Mouse (Mus musculus) forebrain, embryonic 15.5 days (tissue): Measurements from ENCODE around the gene Scgb1a1. TPM values are rescaled to one million over a fixed set of nuclear protein-coding genes. Genes with fewer than 3 reads are reported as not detected.
"Not testable (repeated sequence)": the region's sequence is repeated elsewhere in the genome, so short reads cannot be mapped to it uniquely, and the experiment has no call there.

Source experiments
- ATAC-seq: fragments of 200-750 bp; cut with Nextera tagmentation; replicated peaks from 2 replicates; pipeline ENCODE4 v1.8.0; 2017; ENCODE audit warnings: mild to moderate bottlenecking, moderate TSS enrichment, moderate library complexity
- H3K27ac ChIP-seq: fragments of 300-500 bp; sonication (generic); replicated peaks from 2 replicates; pipeline ENCODE4 v1.5.1; 2015; ENCODE audit warnings: mild to moderate bottlenecking, inconsistent platforms
- H3K27me3 ChIP-seq: fragments of 300-500 bp; sonication (generic); 2 replicates; pipeline ENCODE4 v1.6.1; 2015; ENCODE audit warnings: inconsistent platforms
- H3K36me3 ChIP-seq: fragments of 300-500 bp; sonication (generic); 2 replicates; pipeline ENCODE4 v1.6.1; 2015; ENCODE audit warnings: mild to moderate bottlenecking, inconsistent platforms
- H3K4me1 ChIP-seq: fragments of 300-500 bp; sonication (generic); 2 replicates; pipeline ENCODE4 v1.6.1; 2015; ENCODE audit warnings: inconsistent platforms
- H3K4me2 ChIP-seq: fragments of 300-500 bp; sonication (generic); replicated peaks from 2 replicates; pipeline ENCODE4 v1.6.1; 2015; ENCODE audit warnings: mild to moderate bottlenecking, inconsistent platforms
- H3K4me3 ChIP-seq: fragments of 300-500 bp; sonication (generic); 2 replicates; pipeline ENCODE4 v1.5.1; 2015; ENCODE audit warnings: mild to moderate bottlenecking, inconsistent platforms
- H3K9ac ChIP-seq: fragments of 300-500 bp; sonication (generic); replicated peaks from 2 replicates; pipeline ENCODE4 v1.6.1; 2015; ENCODE audit warnings: mild to moderate bottlenecking, inconsistent platforms
- H3K9me3 ChIP-seq: fragments of 300-500 bp; sonication (generic); 2 replicates; pipeline ENCODE4 v1.6.1; 2016; ENCODE audit warnings: inconsistent platforms
- WGBS: fragments of 180-500 bp; shearing (Covaris S2); methylation state at CpG from one replicate; pipeline ENCODE4 v1.1.7; 2015; ENCODE audit warnings: mixed read lengths; 5-methylcytosine and 5-hydroxymethylcytosine counted together
- polyA plus RNA-seq: library from polyadenylated mRNA; unstranded; fragments of >200 nt; fragmentation: Nextera tagmentation; extraction: Ambion mirVana; gene quantifications from 2 replicates; pipeline ENCODE4 v1.2.1, GENCODE M21; 2015

Gene Scgb1a1
- polyA plus RNA-seq = not detected in 2 replicates

- Histone ChIP-seq H3K36me3 (no peaks in the 10 kb centered on the region), H3K4me1 (0 out of 2 replicates have a peak, but pooled peaks cover under 1% of the 10 kb centered on the region), H3K9ac (no peak within 1 kb of the TSS), H3K27ac (no peak within 1 kb of the TSS), H3K27me3 (no peaks in the 10 kb centered on the region), H3K4me3 (no peak within 1 kb of the TSS), H3K9me3 (no peaks in the 10 kb centered on the region), H3K4me2 (no peak within 1 kb of the TSS)
- no peak for ATAC-seq
- WGBS = 76% methylated on average over 4 of the region's 4 CpGs
These were observed at the start of gene Scgb1a1 for GRCm38 (mm10) chr19:9087821-9088220. Gene Scgb1a1, minus strand, starts transcription at chr19:9087958.

- no peak overlapping the region for H3K4me2 ChIP-seq
These were observed 49.4 kb upstream of the Scgb1a1 start for GRCm38 (mm10) chr19:9137159-9137558.

DNA sequence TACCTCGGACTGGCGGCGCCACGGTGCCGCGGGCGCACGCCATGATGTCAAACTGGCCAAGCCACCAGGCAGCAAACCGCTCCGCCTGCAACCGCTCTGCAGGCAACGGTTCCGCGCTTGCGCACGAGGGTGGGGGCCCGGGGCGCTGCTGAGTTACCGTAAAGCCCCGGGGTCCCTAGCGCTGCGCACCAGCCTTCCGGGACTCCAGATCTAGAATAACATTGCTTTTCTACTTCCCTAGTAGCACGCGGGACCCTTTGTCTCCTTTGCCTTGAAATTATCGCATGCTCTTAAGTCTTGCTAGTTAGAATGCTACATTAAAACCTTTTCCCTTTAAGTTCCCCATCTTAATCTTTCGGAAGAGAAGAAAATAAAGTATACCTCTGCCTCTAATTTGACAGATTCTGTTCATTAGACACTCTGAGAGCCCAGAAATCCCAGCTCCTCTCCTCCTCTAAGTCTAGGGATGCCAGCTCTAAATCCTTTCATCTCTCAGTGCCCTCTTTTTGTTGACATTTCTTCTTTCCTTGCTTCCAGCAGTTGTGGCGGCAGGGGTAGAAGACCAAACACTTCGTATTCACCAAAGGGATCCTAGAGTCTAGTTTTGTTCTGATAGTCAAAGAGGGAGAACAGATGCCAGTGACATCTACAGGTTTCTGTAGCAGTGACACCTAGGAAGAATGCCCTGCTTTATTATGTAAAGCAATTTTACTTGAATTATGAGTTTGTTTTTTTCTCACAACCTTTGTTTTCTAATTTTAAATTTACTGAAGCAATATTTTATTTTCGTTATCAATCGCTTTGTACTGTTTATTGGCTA is 48.0 kb upstream of the Scgb1a1 start, which contains the start of gene Asrgl1:
Asrgl1 (minus strand) TSS at position 125 of the 820 bp plus-strand sequence.
- WGBS = 11% methylated on average over 31 of the region's 31 CpGs
- Histone ChIP-seq H3K9me3 (no peaks in the 10 kb centered on the region), H3K4me2 (peak within 1 kb of the TSS; percentile 92), H3K36me3 (no peaks in the 10 kb centered on the region), H3K27me3 (no peaks in the 10 kb centered on the region), H3K4me3 (peak within 1 kb of the TSS; percentile 88), H3K9ac (peak within 1 kb of the TSS; percentile 83), H3K4me1 (peaks cover 19% of the 10 kb centered on the region), H3K27ac (peak within 1 kb of the TSS; percentile 64)
- peak; percentile 98 for ATAC-seq

More at GRCm38 (mm10) chr19:9137159-9137558, 49.4 kb upstream of the Scgb1a1 start:
- no peak for ATAC-seq
- Histone ChIP-seq H3K36me3 (no peaks in the 10 kb centered on the region), H3K9me3 (no peaks in the 10 kb centered on the region), H3K27me3 (no peaks in the 10 kb centered on the region), H3K4me1 (peaks cover 19% of the 10 kb centered on the region), H3K9ac (no peak overlapping the region), H3K27ac (no peak overlapping the region), H3K4me3 (no peak overlapping the region)
- 89% methylated on average over 1 of the region's 1 CpGs for WGBS

DNA sequence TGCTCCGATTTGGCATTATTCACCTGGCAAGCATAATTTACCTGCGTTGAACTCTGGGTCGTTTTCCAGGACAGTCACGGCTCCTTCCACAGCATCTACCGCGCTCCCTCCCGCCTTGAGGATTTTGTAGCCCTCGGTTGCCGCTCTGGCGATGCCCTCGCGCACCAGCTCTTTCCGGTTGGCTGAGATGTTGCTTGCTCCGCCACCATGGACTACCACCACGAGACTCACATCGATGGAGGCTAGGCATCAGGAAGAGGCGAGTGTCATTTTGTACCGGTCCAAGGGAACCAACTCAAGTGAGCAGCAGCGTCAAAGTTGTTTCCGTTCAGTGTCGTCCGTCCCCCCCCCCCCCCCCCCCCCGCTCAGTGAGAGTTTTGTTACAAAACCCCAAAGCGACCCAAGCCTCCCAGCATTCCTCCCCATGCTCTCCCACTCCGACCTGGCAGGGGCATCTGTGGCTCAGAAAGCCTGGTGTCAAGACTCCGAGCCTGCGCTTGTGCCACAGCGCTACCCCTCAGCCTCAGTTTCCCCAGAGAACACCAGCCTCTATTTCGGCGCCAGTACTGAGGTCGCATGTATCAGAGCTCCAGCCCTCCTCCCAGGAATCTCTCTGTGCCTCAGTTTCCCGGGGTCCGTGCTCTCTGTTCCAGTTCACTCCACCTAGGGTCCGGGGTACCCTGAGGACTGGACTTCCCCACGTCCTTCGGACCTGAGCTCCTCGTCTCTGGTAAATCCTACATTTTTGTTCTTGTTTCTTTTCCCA is 47.2 kb upstream of the Scgb1a1 start:
- under 1% methylated on average over 37 of the region's 37 CpGs for WGBS
- Histone ChIP-seq H3K4me1 (peaks cover 19% of the 10 kb centered on the region), H3K9ac (peak overlapping the region; percentile 83), H3K9me3 (no peaks in the 10 kb centered on the region), H3K4me2 (peak overlapping the region; percentile 92), H3K36me3 (no peaks in the 10 kb centered on the region), H3K27ac (peak overlapping the region; percentile 64), H3K27me3 (no peaks in the 10 kb centered on the region), H3K4me3 (peak overlapping the region; percentile 88)
- ATAC-seq = peak; percentile 86

GRCm38 (mm10) chr19:9129996-9130395 is 42.2 kb upstream of the Scgb1a1 start:
- no peaks in the 10 kb centered on the region for H3K27me3 ChIP-seq
- no peak for ATAC-seq

DNA sequence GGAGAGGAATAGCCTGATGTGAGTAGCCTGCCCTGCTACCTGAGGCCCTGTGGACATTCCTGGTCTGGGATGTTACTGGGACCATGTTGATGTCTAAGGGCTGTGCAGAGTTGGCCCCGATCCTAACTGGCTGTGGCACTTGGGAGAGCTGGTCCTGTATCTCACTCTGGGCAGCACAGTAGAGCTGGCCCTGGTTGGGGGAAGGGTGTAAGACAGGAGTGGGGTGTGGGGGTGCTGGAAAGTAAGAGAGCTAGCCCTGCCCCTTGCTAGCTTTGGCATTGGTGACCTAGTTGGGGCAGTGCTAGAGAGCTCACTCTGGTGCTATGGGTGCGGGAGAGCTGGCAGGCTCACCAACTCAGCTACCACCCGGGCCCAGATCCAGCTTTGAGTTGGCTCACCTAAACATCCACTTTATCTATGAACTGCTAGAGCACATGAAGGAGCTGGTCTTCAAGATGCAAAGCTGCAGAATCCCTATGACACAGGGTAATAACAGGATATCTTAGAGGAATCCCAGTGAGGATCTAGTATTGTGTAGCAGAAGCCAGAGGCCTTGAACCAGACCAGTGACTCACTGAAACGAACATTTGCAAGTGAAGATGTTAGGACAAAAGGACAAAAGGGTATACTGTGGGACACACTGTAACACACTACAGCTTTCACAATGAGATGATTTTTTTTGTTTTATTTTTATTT is 40.9 kb upstream of the Scgb1a1 start:
- Histone ChIP-seq H3K9me3 (no peaks in the 10 kb centered on the region), H3K4me3 (no peak overlapping the region), H3K4me1 (peaks cover 4% of the 10 kb centered on the region; the same call in 1 of the 2 replicates), H3K4me2 (no peak overlapping the region), H3K27ac (no peak overlapping the region), H3K36me3 (no peaks in the 10 kb centered on the region; the same call in 1 of the 2 replicates), H3K27me3 (no peaks in the 10 kb centered on the region), H3K9ac (no peak overlapping the region)
- ATAC-seq = no peak
- 94% methylated on average over 4 of the region's 4 CpGs for WGBS

More at GRCm38 (mm10) chr19:9129996-9130395, 42.2 kb upstream of the Scgb1a1 start:
- H3K4me2 ChIP-seq = no peak overlapping the region
- H3K36me3 ChIP-seq = no peaks in the 10 kb centered on the region; the same call in 1 of the 2 replicates
- H3K9ac ChIP-seq = no peak overlapping the region
- WGBS = 86% methylated on average over 1 of the region's 1 CpGs
- H3K4me1 ChIP-seq = peaks cover 14% of the 10 kb centered on the region
- no peaks in the 10 kb centered on the region for H3K9me3 ChIP-seq
- H3K27ac ChIP-seq = no peak overlapping the region
- H3K4me3 ChIP-seq = no peak overlapping the region

DNA sequence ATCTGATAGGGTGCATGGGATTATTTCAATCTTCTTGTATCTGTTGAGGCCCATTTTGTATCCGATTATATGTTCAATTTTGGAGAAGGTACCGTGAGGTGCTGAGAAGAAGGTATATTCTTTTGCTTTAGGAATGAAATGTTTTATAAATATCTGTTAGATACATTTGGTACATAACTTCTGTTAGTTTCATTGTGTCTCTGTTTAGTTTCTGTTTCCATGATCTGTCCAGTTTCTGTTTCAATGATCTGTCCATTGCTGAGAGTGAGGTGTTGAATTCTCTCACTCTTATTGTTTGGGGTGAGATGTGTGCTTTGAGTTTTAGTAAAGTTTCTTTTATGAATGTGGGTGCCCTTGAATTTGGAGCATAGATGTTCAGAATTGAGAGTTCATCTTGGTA is 36.2 kb upstream of the Scgb1a1 start:
- ATAC-seq, H3K4me1 ChIP-seq, H3K4me2 ChIP-seq, H3K27me3 ChIP-seq, H3K4me3 ChIP-seq, H3K9me3 ChIP-seq, H3K9ac ChIP-seq, H3K27ac ChIP-seq, H3K36me3 ChIP-seq: not testable (repeated sequence)
- WGBS = 93% methylated on average over 2 of the region's 2 CpGs

- no peak overlapping the region for H3K27ac ChIP-seq
- H3K4me2 ChIP-seq = no peak overlapping the region
- no peaks in the 10 kb centered on the region; the same call in 1 of the 2 replicates for H3K36me3 ChIP-seq
- no peak overlapping the region for H3K9ac ChIP-seq
- H3K4me1 ChIP-seq = peaks cover 5% of the 10 kb centered on the region; the same call in 1 of the 2 replicates
- no peak overlapping the region for H3K4me3 ChIP-seq
- H3K9me3 ChIP-seq = no peaks in the 10 kb centered on the region
- 97% methylated on average over 1 of the region's 1 CpGs for WGBS
- no peak for ATAC-seq
- no peaks in the 10 kb centered on the region for H3K27me3 ChIP-seq
These were observed 34.6 kb upstream of the Scgb1a1 start for GRCm38 (mm10) chr19:9122390-9122789.

DNA sequence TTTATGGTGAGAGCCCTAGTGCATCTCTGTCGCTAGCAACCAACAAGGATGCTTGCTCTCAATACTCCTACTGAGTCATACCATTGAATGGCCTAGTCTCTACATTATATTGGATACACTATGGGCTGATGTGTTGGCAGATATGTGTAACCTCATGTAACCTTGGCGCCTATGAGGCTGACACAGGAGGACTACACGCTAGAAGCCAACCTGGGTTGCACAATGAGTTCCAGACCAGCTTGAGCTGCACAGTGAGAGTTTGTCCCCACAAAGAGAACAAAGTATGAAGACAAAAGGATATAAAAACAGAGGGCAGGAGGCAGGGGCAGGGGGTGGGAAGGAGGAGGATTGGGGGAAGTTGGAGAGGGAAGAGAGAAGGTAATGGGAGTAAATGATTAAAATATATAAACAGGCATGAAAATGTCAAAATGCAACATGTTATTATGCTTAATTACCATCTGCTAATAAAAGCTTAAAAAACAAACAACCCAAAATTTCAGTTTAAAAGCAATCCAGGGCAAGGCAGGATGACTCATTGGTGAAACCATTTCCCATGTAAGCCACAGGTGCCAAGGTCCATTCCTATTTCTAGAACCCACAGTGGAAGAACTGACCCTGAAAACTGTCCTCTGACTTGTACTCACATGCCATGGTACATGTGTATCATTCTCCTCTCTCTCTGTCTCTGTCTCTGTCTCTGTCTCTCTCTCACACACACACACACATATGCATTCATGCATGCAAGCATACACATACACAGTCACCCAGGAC is 32.1 kb upstream of the Scgb1a1 start:
- 91% methylated on average over 3 of the region's 3 CpGs for WGBS
- Histone ChIP-seq H3K36me3 (peaks cover 8% of the 10 kb centered on the region; the same call in 1 of the 2 replicates), H3K27me3 (no peaks in the 10 kb centered on the region), H3K27ac (no peak overlapping the region), H3K4me2 (no peak overlapping the region), H3K9ac (no peak overlapping the region), H3K9me3 (no peaks in the 10 kb centered on the region), H3K4me1 (peaks cover 7% of the 10 kb centered on the region; the same call in 1 of the 2 replicates), H3K4me3 (no peak overlapping the region)
- ATAC-seq = no peak

DNA sequence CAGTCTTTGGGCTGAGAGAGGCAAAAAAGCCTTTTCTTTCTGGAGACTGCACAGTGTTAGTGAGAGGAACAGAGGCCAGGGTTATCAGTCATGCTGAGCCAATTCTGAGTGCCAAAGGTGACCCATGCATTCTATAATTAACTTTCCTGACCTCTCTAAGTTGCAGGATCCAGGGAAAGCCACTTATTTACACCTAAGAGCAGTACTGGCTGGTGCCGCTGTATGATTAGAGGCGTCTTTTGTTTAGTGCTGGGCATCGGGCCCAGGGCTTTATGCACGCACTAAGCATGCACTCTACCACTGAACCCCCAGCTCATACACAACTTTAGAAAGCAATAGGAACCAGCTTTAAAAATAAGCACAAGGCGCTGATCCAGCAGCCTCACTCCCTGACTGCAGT is 29.5 kb upstream of the Scgb1a1 start:
- H3K9me3 ChIP-seq = no peaks in the 10 kb centered on the region
- H3K4me2 ChIP-seq = no peak overlapping the region
- peaks cover 22% of the 10 kb centered on the region; the same call in 1 of the 2 replicates for H3K36me3 ChIP-seq
- peak overlapping the region; percentile 9; the same call in 1 of the 2 replicates for H3K27ac ChIP-seq
- WGBS = 26% methylated on average over 5 of the region's 5 CpGs
- no peaks in the 10 kb centered on the region for H3K27me3 ChIP-seq
- H3K4me1 ChIP-seq = peaks cover 7% of the 10 kb centered on the region; the same call in 1 of the 2 replicates
- no peak overlapping the region for H3K9ac ChIP-seq
- no peak overlapping the region for H3K4me3 ChIP-seq
- peak; percentile 89 for ATAC-seq

DNA sequence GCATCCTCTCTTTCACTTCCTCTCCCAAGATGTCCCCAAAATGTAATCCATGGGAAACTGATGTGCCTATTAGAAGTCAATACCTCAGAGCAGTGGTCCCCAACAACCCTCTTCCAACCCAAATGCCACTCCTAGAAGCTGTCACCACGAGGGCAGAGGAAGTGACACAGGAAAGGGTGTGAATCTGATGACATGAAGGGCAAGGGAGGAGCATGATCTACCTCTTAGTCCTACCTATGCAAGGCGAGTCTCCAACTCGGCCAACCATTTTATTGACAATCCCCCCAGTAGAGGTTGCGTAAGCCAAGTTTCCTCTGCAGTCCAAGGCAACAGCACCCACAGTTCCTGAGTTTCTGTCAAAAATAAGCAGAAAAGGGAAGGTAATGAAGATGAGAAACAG is 28.5 kb upstream of the Scgb1a1 start:
- peaks cover 23% of the 10 kb centered on the region; the same call in 1 of the 2 replicates for H3K36me3 ChIP-seq
- no peak overlapping the region for H3K4me2 ChIP-seq
- H3K27me3 ChIP-seq = no peaks in the 10 kb centered on the region
- WGBS = 87% methylated on average over 4 of the region's 4 CpGs
- no peak overlapping the region for H3K9ac ChIP-seq
- H3K4me3 ChIP-seq = no peak overlapping the region
- H3K9me3 ChIP-seq = no peaks in the 10 kb centered on the region
- no peak for ATAC-seq
- H3K4me1 ChIP-seq = peaks cover 7% of the 10 kb centered on the region; the same call in 1 of the 2 replicates
- no peak overlapping the region for H3K27ac ChIP-seq
